Mouse (Mus musculus) MEL (cell line): ENCODE measurements at regions not wholly inside any gene's neighbourhood (a gene's known extent, or its start where the extent isn't known, plus 50 kb on each side); places are given as distances from the start of the nearest gene placed in this dataset.
A peak's percentile ranks its signal among the peaks of the same experiment; 100 is the strongest.

ENCODE experiments used
- DNase-seq: peaks from one replicate; pipeline ENCODE4 v3.0.0; 2011; ENCODE audit warnings: low read depth, low spot score
- H3K27ac ChIP-seq: 2 replicates; pipeline ENCODE4 v1.5.1; 2012; ENCODE audit warnings: low read depth, mild to moderate bottlenecking, control low read depth, low read length, moderate library complexity; ENCODE audit not compliant: control insufficient read depth
- H3K27me3 ChIP-seq, 2 experiments: fragments of 150-350 bp in 1 of 2; sonication (generic) in 1 of 2; 2 replicates each; pipeline ENCODE4 v1.6.1; 2012; ENCODE audit warnings: low read length in 2 of 2, mild to moderate bottlenecking in 2 of 2, improper control_type of control experiment in 1 of 2, moderate library complexity in 1 of 2; ENCODE audit not compliant: insufficient read depth in 2 of 2, control insufficient read depth in 1 of 2
- H3K36me3 ChIP-seq, 2 experiments: 2 replicates each; pipeline ENCODE4 v1.6.1; 2012 to 2014; ENCODE audit warnings: low read length in 2 of 2, improper control_type of control experiment in 1 of 2, inconsistent platforms in 1 of 2, mild to moderate bottlenecking in 1 of 2; ENCODE audit not compliant: insufficient read depth in 2 of 2, control insufficient read depth in 1 of 2
- H3K4me1 ChIP-seq, 2 experiments: fragments of 150-350 bp in 1 of 2; sonication (generic) in 1 of 2; 2 replicates each; pipeline ENCODE4 v1.6.1; 2012; ENCODE audit warnings: low read length in 2 of 2, improper control_type of control experiment in 1 of 2, mild to moderate bottlenecking in 1 of 2; ENCODE audit not compliant: insufficient read depth in 2 of 2, control insufficient read depth in 1 of 2
- H3K4me3 ChIP-seq, 2 experiments: fragments of 150-350 bp in 1 of 2; sonication (generic) in 1 of 2; 2 replicates each; pipeline ENCODE4 v1.5.1; 2012; ENCODE audit warnings: low read depth in 2 of 2, low read length in 2 of 2, mild to moderate bottlenecking in 2 of 2, moderate library complexity in 2 of 2, control low read depth in 1 of 2, improper control_type of control experiment in 1 of 2; ENCODE audit not compliant: control insufficient read depth in 1 of 2, insufficient read depth in 1 of 2
- H3K79me2 ChIP-seq: 2 replicates; pipeline ENCODE4 v1.6.1; 2012; ENCODE audit warnings: mild to moderate bottlenecking, low read length, moderate library complexity; ENCODE audit not compliant: control insufficient read depth, poor library complexity, insufficient read depth
- H3K9ac ChIP-seq: 2 replicates; pipeline ENCODE4 v1.6.1; 2012; ENCODE audit warnings: low read depth, mild to moderate bottlenecking, control low read depth, low read length, moderate library complexity; ENCODE audit not compliant: control insufficient read depth, poor library complexity, severe bottlenecking
- H3K9me3 ChIP-seq: fragments of 150-350 bp; sonication (generic); replicated peaks from 2 replicates; pipeline ENCODE4 v1.6.1; 2012; ENCODE audit warnings: mild to moderate bottlenecking, low read length, improper control_type of control experiment, moderate library complexity; ENCODE audit not compliant: insufficient read depth
- CHD2 ChIP-seq: IDR thresholded peaks from 2 replicates; pipeline ENCODE4 v1.6.1; 2011; ENCODE audit warnings: low read length, improper control_type of control experiment
- ELF1 ChIP-seq: IDR thresholded peaks from 2 replicates; pipeline ENCODE4 v1.6.1; 2014; ENCODE audit warnings: low read depth, mild to moderate bottlenecking, inconsistent platforms, low read length, improper control_type of control experiment, moderate library complexity
- EP300 ChIP-seq, 2 experiments: IDR thresholded peaks; 2 replicates each; pipeline ENCODE4 v1.6.1; 2011; ENCODE audit warnings: improper control_type of control experiment in 2 of 2, low read length in 2 of 2, low read depth in 1 of 2, mild to moderate bottlenecking in 1 of 2
- ETS1 ChIP-seq: IDR thresholded peaks from 2 replicates; pipeline ENCODE4 v1.6.1; 2012; ENCODE audit warnings: low read depth, mild to moderate bottlenecking, inconsistent platforms, low read length, improper control_type of control experiment, moderate library complexity
- GATA1 ChIP-seq: IDR thresholded peaks from 2 replicates; pipeline ENCODE4 v1.6.1; 2011; ENCODE audit warnings: low read depth, low read length, improper control_type of control experiment
- KAT2A ChIP-seq: conservative IDR thresholded peaks from 2 replicates; pipeline ENCODE4 v1.6.1; 2012; ENCODE audit warnings: low read depth, low read length, improper control_type of control experiment, inconsistent platforms
- MAFK ChIP-seq: IDR thresholded peaks from 2 replicates; pipeline ENCODE4 v1.6.1; 2011; ENCODE audit warnings: low read depth, mild to moderate bottlenecking, low read length, improper control_type of control experiment, borderline replicate concordance
- MEF2A ChIP-seq: IDR thresholded peaks from 2 replicates; pipeline ENCODE4 v1.6.1; 2014; ENCODE audit warnings: low read depth, mild to moderate bottlenecking, inconsistent platforms, low read length, improper control_type of control experiment; ENCODE audit not compliant: poor library complexity, insufficient replicate concordance, severe bottlenecking; ENCODE audit errors: extremely low read depth
- MXI1 ChIP-seq: IDR thresholded peaks from 2 replicates; pipeline ENCODE4 v1.6.1; 2011; ENCODE audit warnings: mild to moderate bottlenecking, low read depth, low read length, improper control_type of control experiment
- POLR2AphosphoS2 ChIP-seq: IDR thresholded peaks from 2 replicates; pipeline ENCODE4 v1.6.1; 2011; ENCODE audit warnings: low read length, improper control_type of control experiment
- POLR2AphosphoS5 ChIP-seq: IDR thresholded peaks from 2 replicates; pipeline ENCODE4 v1.6.1; 2012; ENCODE audit warnings: low read depth, borderline replicate concordance, mild to moderate bottlenecking, inconsistent platforms, low read length, moderate library complexity, mixed read lengths
- RAD21 ChIP-seq: IDR thresholded peaks from 2 replicates; pipeline ENCODE4 v1.6.1; 2011; ENCODE audit warnings: mild to moderate bottlenecking, low read depth, low read length, improper control_type of control experiment
- RCOR1 ChIP-seq: IDR thresholded peaks from 2 replicates; pipeline ENCODE4 v1.6.1; 2012; ENCODE audit warnings: low read depth, mild to moderate bottlenecking, inconsistent platforms, low read length, improper control_type of control experiment
- TCF12 ChIP-seq: IDR thresholded peaks from 2 replicates; pipeline ENCODE4 v1.6.1; 2014; ENCODE audit warnings: low read depth, mild to moderate bottlenecking, inconsistent platforms, low read length, improper control_type of control experiment, moderate library complexity
- UBTF ChIP-seq: IDR thresholded peaks from 2 replicates; pipeline ENCODE4 v1.6.1; 2012; ENCODE audit warnings: low read depth, mild to moderate bottlenecking, inconsistent platforms, low read length, improper control_type of control experiment, moderate library complexity, borderline replicate concordance; ENCODE audit not compliant: insufficient read depth
- USF1 ChIP-seq: IDR thresholded peaks from 2 replicates; pipeline ENCODE4 v1.6.1; 2014; ENCODE audit warnings: low read depth, mild to moderate bottlenecking, inconsistent platforms, low read length, improper control_type of control experiment, moderate library complexity

DNA sequence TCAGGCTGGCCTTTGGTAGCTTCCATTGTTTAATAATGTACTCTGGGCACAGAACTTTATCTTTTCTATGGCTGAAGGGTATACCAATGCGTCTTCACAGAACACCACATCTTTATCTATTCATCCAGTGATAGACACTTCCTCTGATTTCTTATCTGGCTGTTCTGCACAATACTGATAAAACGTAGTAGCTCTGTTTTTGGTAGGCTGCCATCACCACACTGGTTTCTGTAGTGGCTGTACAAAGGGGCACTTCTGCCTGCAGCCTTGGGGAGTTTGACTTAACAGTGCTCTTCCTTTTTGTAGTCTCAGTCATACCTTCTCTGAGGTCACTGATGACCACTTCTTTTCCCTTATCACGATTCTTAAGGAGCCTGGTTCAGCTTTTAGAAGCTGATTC, 106.0 kb upstream of the Hs3st3a1 start:
- peak; percentile 19 for DNase-seq
- H3K9ac ChIP-seq = no peak overlapping the region
- no peak overlapping the region for H3K4me3 ChIP-seq
- no peaks in the 10 kb centered on the region; a peak in 1 of 4 replicates for H3K36me3 ChIP-seq
- TF ChIP-seq MXI1 (no peak), GATA1 (peak; percentile 47; the same call in 1 of the 2 replicates), MEF2A (no peak), RAD21 (no peak), POLR2AphosphoS2 (no peak), EP300 (IDR thresholded peaks at IDR 0.05; ENCODE audit: low read depth in 1 of 2, low read length in 2 of 2) (peak in 1 of 2 experiments; percentile 32; a peak in 1 of 4 replicates), ELF1 (no peak), TCF12 (peak; percentile 76), POLR2AphosphoS5 (no peak)
- no peaks in the 10 kb centered on the region; a peak in 1 of 4 replicates for H3K27me3 ChIP-seq
- H3K79me2 ChIP-seq = no peaks in the 10 kb centered on the region
- H3K4me1 ChIP-seq = no peaks in the 10 kb centered on the region
- no peaks in the 10 kb centered on the region for H3K9me3 ChIP-seq
- no peak overlapping the region for H3K27ac ChIP-seq

DNA sequence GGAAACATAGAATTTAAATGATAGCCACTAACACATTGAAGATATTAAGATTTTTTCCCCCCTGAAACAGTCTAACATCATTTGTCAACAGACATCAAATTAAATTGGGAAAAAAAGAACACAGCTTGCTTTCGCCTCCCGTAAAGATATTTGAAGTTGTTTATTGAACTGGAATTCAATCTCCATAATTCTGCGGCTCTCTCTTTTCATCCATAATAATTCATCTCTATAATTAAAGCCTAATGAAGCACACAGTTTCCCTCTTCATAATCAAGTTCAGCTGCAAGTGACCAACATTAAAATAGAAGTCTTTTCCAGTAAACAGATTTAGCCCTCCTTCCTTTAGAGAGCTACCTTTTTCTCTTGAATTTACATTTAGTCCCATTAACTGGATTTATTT, 107.4 kb upstream of the Hs3st3a1 start:
- Histone ChIP-seq H3K36me3 (no peaks in the 10 kb centered on the region; a peak in 1 of 4 replicates), H3K79me2 (no peaks in the 10 kb centered on the region), H3K4me3 (no peak overlapping the region), H3K27me3 (no peaks in the 10 kb centered on the region; a peak in 1 of 4 replicates), H3K9ac (no peak overlapping the region), H3K27ac (no peak overlapping the region), H3K4me1 (no peaks in the 10 kb centered on the region), H3K9me3 (no peaks in the 10 kb centered on the region)
- DNase-seq = no peak
- TF ChIP-seq USF1 (no peak), ETS1 (no peak), UBTF (no peak), TCF12 (no peak), MEF2A (no peak), EP300 (IDR thresholded peaks at IDR 0.05; ENCODE audit: low read depth in 1 of 2, low read length in 2 of 2) (no peak), RCOR1 (no peak), GATA1 (no peak), RAD21 (no peak), KAT2A (no peak), MAFK (no peak), CHD2 (no peak)
